In the genomic region with DNA sequence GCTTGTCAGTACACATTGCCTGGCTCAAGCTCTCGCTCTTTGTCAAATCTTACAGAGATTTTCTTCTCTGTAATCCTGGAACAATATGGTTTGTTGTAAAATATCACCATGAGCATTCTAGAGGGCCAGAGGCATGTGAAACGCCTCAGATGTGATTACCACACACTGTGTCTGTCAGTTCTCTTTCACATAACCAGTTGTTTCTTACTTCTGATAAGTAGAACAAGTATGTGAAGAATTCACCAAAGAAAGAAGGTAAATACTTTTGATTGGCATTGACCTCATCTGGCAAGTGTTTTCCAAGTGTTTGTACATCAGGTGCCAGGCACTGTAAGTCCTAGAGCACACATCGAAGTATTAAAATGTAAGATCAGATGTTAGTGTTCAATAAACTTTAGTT, we compare ENCODE assay signal across 29 mouse cellular contexts. TPM values are rescaled to one million over a fixed set of nuclear protein-coding genes. Genes with fewer than 3 reads are reported as not detected.
"Had no signal": no experiment of that assay in that cellular context is flagged by ENCODE, and none has a peak within 500 bp of the region (broad histone marks: within the 10 kb centered on the region; RNA-seq: fewer than 3 reads in every experiment).

No protein-coding gene starts in this region.

- H3K9me3 ChIP-seq: limb, embryonic 12.5 days; midbrain, embryonic 12.5 days; midbrain, embryonic 15.5 days; neural tube, embryonic 12.5 days; neural tube, embryonic 15.5 days had no signal

- H3K36me3 ChIP-seq: limb, embryonic 12.5 days; midbrain, embryonic 12.5 days; midbrain, embryonic 15.5 days; neural tube, embryonic 12.5 days; neural tube, embryonic 15.5 days had no signal

- H3K9ac ChIP-seq: limb, embryonic 12.5 days; liver, embryonic 14.5 days; liver, postnatal 0 days; midbrain, embryonic 12.5 days; midbrain, embryonic 15.5 days; neural tube, embryonic 12.5 days; neural tube, embryonic 15.5 days had no signal

- ATAC-seq: inflammation-experienced regulatory T-cells, adult 6 months; intestine, embryonic 16.5 days; liver, postnatal 0 days; midbrain, embryonic 15.5 days had no signal

- DNase-seq: kidney, adult 18-20 months; kidney, adult 9 months; kidney, postnatal 14 days; layer of hippocampus, adult 9-11 months; liver; liver, postnatal 0 days; right cerebral cortex, adult 18-20 months; right cerebral cortex, postnatal 14 days; right cerebral cortex, postnatal 4 days; thymus, adult 2 months; thymus, postnatal 14 days; thymus, postnatal 4 days had no signal

- H3K27me3 ChIP-seq: limb, embryonic 12.5 days; midbrain, embryonic 12.5 days; midbrain, embryonic 15.5 days; neural tube, embryonic 12.5 days; neural tube, embryonic 15.5 days had no signal

- H3K4me3 ChIP-seq: layer of hippocampus, adult 2 months; limb, embryonic 12.5 days; midbrain, embryonic 12.5 days; midbrain, embryonic 15.5 days; neural tube, embryonic 12.5 days; neural tube, embryonic 15.5 days had no signal

- H3K27ac ChIP-seq: layer of hippocampus, adult 2 months; limb, embryonic 12.5 days; liver, embryonic 14.5 days; macrophage; midbrain, embryonic 12.5 days; midbrain, embryonic 15.5 days; neural tube, embryonic 12.5 days; neural tube, embryonic 15.5 days; stomach, postnatal 0 days had no signal

- H3K4me1 ChIP-seq: limb, embryonic 12.5 days; midbrain, embryonic 12.5 days; midbrain, embryonic 15.5 days; neural tube, embryonic 12.5 days; neural tube, embryonic 15.5 days had no signal

- H3K4me2 ChIP-seq: limb, embryonic 12.5 days; midbrain, embryonic 12.5 days; midbrain, embryonic 15.5 days; neural tube, embryonic 12.5 days; neural tube, embryonic 15.5 days had no signal

RNA-seq across cellular contexts. Expression of a gene that starts 24.9 kb away (rescaled TPM):
- total RNA-seq: layer of hippocampus, adult 2 months; layer of hippocampus, postnatal 25 days; left cerebral cortex, adult 18-20 months; left cerebral cortex, postnatal 25 days; megakaryocyte, adult 5-6 weeks had no signal
- polyA plus RNA-seq: inflammation-experienced regulatory T-cells, adult 6 months; intestine, embryonic 16.5 days; kidney, embryonic 16.5 days; large intestine, adult 2 months; limb, embryonic 12.5 days; liver, embryonic 14.5 days; macrophage; midbrain, embryonic 12.5 days; midbrain, embryonic 15.5 days; neural tube, embryonic 12.5 days; neural tube, embryonic 15.5 days had no signal
